Mouse (Mus musculus): ENCODE measurements around the gene Nacc2. TPM values are rescaled to one million over a fixed set of nuclear protein-coding genes. Genes with fewer than 3 reads are reported as not detected.

Gene Nacc2
- polyA plus RNA-seq, 1 experiment from 2014 or later: 15.0 TPM

DNA sequence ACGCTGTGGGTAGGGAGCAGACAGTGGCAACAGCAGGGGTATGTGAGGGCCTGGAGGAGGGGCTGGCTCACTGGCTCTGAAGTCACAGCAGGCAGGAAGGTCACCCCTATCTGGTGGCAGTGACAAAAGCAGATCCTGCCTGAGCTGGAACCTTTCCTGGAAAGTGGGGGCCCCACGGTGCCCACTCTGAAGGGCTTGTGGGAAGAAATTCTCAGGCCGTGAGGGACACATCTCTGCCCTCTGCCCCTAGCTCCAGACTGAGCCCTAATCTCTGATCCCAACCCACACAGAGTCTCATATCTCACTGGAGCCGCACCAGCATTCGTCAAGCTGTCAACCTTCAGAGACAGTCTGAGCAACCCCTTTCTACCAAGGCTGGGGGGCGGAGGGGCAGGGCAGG is 85.6 kb downstream of the Nacc2 start:
- H3K9ac ChIP-seq: no peak overlapping the region
- no peaks in the 10 kb centered on the region for H3K9me3 ChIP-seq (replicated peaks)
- H3K36me3 ChIP-seq: no peaks in the 10 kb centered on the region
- 0 out of 2 replicates have a peak, but pooled peaks cover 2% of the 10 kb centered on the region for H3K4me1 ChIP-seq
- no peak overlapping the region for H3K4me2 ChIP-seq (replicated peaks)
- WGBS: 59% methylated on average over 6 of the region's 6 CpGs
- H3K4me3 ChIP-seq: no peak overlapping the region
- no peak overlapping the region for H3K27ac ChIP-seq
- ATAC-seq (ENCODE audit: low FRiP score): no peak
- H3K27me3 ChIP-seq: peaks cover 2% of the 10 kb centered on the region; the same call in 1 of the 2 replicates

DNA sequence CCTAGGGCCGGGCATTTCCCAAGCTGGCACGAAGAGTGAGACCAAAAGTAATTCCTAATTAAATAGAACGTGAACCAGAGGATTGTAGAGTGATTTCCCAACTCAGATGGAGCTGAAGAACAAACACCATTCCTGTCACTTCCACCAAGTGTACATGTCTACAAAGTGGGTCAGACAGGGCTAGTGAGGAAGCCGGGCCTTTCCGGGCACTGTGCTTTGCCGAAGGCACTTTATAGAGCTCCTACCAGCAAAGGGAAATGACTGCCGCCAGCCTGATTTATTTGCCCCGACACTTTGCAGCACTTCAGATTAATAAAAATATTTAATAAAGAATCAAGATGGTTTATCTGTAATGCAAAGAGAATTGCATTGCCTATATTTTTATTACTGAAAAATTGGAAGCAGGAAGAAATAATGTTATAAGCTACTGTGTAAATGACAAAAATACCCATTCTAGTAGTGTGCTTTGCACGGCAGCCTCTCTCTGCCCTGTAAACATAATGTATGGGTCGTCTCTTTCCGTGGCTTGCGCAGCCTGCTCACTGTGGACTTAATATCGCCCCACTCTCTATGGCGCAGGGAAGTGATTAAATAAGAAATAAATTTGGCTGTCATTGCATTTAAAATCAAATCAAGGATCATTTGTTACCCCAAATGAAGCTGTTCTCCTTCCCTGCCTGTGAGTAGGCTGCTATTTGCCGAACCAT is 88.5 kb downstream of the Nacc2 start:
- Histone ChIP-seq H3K4me2 (replicated peaks) (no peak overlapping the region), H3K9me3 (replicated peaks) (no peaks in the 10 kb centered on the region), H3K4me1 (0 out of 2 replicates have a peak, but pooled peaks cover 2% of the 10 kb centered on the region), H3K9ac (no peak overlapping the region), H3K4me3 (no peak overlapping the region), H3K27me3 (peaks cover 2% of the 10 kb centered on the region; the same call in 1 of the 2 replicates), H3K27ac (no peak overlapping the region), H3K36me3 (no peaks in the 10 kb centered on the region)
- ATAC-seq (ENCODE audit: low FRiP score): no peak
- WGBS: 82% methylated on average over 15 of the region's 15 CpGs

DNA sequence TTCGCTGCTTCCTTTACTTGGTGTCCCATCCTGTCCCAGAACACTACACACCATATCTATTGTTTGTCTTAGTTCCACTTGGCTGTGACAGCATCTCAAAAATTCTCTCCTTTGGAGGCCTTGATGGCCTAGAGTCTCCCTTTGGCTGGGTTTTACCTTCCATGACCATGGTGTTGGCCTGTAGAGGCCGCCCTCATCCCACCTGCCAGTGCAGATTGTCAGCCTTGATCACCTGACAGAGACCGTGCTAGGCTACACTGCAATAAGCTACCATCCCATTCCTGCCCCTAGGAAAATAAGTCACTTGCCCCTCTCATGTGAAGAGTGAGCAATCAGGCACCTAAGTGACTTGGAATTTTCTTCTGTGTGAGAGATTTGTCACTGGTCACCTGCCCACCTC is 92.7 kb downstream of the Nacc2 start:
- 53% methylated on average over 3 of the region's 3 CpGs for WGBS
- H3K9me3 ChIP-seq (replicated peaks): no peaks in the 10 kb centered on the region

DNA sequence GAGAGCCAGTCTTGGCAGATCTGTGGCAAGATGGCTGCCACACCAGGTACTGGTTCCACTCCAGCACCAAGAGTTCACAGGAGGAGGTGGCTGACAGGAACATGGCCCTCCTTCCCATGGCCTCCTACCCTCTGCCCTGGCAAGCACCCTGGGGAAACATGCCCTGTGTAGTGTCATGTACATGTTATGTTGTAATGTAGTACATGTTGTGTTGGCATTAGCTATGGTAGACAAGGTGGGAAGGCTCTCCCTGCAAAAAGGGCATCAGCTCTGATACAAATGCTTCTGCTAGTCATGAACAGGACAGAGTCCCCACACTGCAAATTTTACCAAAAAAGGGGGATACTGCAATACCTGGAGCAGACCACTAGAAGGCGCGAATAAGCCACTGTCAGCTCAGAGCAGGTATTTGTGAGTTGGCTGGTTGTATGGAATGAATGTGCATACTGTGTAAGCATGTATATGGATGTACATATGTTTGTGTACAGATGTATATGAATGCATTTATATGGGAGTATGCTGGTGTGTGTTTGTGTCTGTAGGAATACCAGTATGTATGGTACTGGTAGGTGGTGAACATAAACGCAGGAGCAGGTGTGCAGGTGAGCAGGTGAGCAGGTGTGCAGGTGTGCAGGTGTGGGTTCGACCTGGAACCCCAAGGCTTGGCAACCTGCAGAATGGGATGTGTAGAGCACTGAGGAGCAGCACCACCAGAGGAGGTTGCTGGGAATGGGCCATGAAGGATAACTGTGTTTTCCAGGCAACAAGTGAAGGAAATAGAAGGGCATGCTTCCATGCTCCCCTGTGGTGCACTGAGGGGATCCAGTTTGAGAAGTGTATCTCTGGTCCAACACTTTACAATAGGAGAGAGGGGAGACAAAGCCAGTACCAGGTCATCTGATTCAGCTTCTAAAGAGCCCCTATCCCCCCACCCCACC is 98.6 kb downstream of the Nacc2 start:
- H3K9ac ChIP-seq: no peak overlapping the region
- H3K27ac ChIP-seq: no peak overlapping the region
- peaks cover 13% of the 10 kb centered on the region for H3K4me1 ChIP-seq
- H3K9me3 ChIP-seq (replicated peaks): no peaks in the 10 kb centered on the region
- H3K4me2 ChIP-seq (replicated peaks): no peak overlapping the region
- H3K27me3 ChIP-seq: peaks cover 5% of the 10 kb centered on the region; the same call in 1 of the 2 replicates
- 34% methylated on average over 4 of the region's 4 CpGs for WGBS
- H3K4me3 ChIP-seq: no peak overlapping the region
- no peak for ATAC-seq (ENCODE audit: low FRiP score)
- no peaks in the 10 kb centered on the region for H3K36me3 ChIP-seq

More for the DNA sequence above, 92.7 kb downstream of the Nacc2 start:
- no peak for ATAC-seq (ENCODE audit: low FRiP score)
- no peaks in the 10 kb centered on the region for H3K36me3 ChIP-seq
- no peak overlapping the region for H3K9ac ChIP-seq
- H3K4me1 ChIP-seq: no peaks in the 10 kb centered on the region
- H3K27ac ChIP-seq: no peak overlapping the region
- H3K27me3 ChIP-seq: peaks cover 7% of the 10 kb centered on the region; the same call in 1 of the 2 replicates
- no peak overlapping the region for H3K4me2 ChIP-seq (replicated peaks)
- no peak overlapping the region for H3K4me3 ChIP-seq

DNA sequence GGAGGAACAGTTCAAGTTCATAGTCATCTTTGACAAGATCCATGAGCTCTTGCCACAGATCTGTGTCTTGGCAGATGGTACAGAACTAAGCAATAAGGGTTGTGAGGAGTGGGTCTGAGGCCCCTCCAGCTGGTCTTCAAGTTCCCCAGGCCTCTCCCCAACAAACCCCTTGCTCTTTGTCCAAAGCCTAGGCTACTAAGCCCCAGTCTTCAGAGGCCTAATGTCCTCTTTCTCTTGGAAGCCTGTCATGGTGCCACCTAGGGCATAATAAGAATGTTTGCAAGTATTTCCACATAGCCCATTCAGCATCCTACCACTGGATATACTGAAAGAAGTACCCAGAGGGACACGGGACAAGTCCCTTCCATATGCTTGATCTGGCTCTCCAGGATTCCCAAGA is 100.4 kb downstream of the Nacc2 start:
- H3K4me2 ChIP-seq (replicated peaks): no peak overlapping the region
- WGBS: 72% methylated on average over 1 of the region's 1 CpGs
- H3K27ac ChIP-seq: no peak overlapping the region
- no peak overlapping the region for H3K9ac ChIP-seq
- H3K4me1 ChIP-seq: peaks cover 14% of the 10 kb centered on the region
- H3K4me3 ChIP-seq: no peak overlapping the region
- H3K36me3 ChIP-seq: no peaks in the 10 kb centered on the region
- no peaks in the 10 kb centered on the region for H3K9me3 ChIP-seq (replicated peaks)
- peaks cover 5% of the 10 kb centered on the region; the same call in 1 of the 2 replicates for H3K27me3 ChIP-seq
- no peak for ATAC-seq (ENCODE audit: low FRiP score)

DNA sequence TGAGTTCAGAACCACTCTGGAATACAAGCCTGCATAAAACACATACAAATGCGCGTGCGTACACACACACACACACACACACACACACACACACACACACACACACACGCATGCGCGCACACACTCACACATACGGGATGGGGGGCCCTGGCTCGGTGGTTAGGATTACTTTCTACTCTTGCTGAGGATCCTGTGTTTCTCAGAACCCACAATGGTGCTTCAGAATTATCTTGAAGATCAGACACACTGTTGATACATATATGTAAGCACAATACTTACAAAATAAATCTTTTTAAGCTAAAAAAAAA is 100.8 kb downstream of the Nacc2 start:
- peaks cover 4% of the 10 kb centered on the region; the same call in 1 of the 2 replicates for H3K27me3 ChIP-seq
- H3K27ac ChIP-seq: no peak overlapping the region
- H3K4me3 ChIP-seq: no peak overlapping the region
- H3K9ac ChIP-seq: no peak overlapping the region
- peaks cover 16% of the 10 kb centered on the region for H3K4me1 ChIP-seq
- peak overlapping the region; percentile 73; the same call in 1 of the 2 replicates for H3K4me2 ChIP-seq (replicated peaks)
- H3K9me3 ChIP-seq (replicated peaks): no peaks in the 10 kb centered on the region
- 88% methylated on average over 8 of the region's 8 CpGs for WGBS
- ATAC-seq (ENCODE audit: low FRiP score): no peak
- H3K36me3 ChIP-seq: no peaks in the 10 kb centered on the region

DNA sequence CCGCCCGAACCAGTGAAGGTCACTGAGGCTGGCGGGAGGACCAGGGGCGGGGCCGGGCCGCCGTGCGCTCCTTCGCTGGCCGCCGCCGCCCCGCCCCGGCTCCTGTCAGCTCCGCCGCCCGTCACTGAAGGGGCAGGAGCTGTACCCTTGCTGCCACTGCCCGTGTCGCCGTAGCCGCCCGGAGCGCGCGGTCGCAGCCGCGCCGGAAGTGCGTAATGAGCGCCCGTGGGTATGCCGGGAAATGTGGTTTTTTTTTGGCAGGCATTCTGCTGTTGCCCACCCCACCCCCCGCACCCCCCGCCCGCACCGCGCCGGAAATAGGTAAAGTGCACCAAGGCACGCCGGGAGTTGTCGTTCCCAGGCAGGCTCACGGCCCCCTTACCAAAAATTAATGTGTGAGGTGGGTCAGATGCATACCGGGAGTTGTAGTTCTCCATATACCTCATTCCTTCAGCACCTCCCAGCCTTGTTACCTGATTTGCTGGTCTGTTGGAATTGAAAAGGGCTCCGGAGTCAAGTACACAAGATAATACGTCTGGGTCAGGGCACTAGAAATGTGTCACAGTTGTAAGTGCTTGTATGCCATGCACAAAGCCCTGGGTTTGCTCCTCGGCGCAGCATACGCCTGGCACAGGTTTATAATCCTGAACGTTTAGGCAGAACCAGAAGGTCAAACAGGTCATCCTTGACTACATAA is 101.3 kb downstream of the Nacc2 start, which contains the start of gene Ubac1:
Ubac1 (minus strand) TSS at position 187 of the 697 bp plus-strand sequence.
- Histone ChIP-seq H3K9ac (peak within 1 kb of the TSS; percentile 89), H3K36me3 (no peaks in the 10 kb centered on the region), H3K27me3 (no peaks in the 10 kb centered on the region), H3K4me1 (peaks cover 16% of the 10 kb centered on the region), H3K4me2 (replicated peaks) (peak within 1 kb of the TSS; percentile 73), H3K27ac (peak within 1 kb of the TSS; percentile 86), H3K9me3 (replicated peaks) (no peaks in the 10 kb centered on the region), H3K4me3 (peak within 1 kb of the TSS; percentile 92)
- 8% methylated on average over 44 of the region's 50 CpGs for WGBS
- ATAC-seq (ENCODE audit: low FRiP score): peak; percentile 93

DNA sequence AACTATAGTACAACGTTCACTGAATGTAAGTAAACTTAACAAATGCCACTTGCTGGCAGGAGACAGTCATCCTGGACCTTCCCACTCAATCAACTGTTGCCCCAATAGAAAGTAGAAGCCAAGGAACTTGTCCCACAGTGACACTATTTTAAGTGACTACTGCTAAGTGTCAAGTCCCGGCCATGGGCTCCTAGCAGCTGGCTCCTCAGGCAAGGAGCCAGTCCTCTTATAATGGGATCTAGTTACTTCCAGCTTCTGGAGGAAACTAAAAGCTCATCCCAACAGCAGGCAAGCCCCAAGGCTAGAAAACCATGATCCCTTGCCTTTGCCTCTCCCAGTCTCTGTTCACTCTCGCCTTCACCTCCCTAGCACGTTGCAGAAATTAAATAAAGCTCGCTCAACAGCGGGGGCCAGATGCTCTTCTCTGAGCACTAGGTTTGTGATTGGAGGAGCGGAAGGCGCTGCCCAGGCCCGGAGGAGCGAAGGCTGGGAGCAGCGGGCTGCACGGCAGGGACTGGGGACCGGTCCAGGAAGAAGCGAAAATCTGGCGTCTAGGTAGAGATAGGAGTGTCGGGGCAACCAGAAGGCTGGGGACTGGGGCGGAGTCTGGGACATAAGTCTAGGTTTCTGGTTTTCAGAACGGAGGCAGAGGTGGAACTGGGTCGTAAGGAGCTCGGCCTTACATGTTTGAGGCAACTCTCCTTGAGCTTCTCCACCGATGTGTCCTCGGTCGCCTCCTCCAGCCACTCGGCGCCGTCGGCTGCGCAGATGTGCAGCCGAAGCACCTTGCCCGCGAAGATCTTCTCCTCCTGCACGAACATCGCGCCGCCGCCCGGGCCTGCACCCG is 102.1 kb downstream of the Nacc2 start:
- H3K36me3 ChIP-seq: peaks cover 3% of the 10 kb centered on the region

DNA sequence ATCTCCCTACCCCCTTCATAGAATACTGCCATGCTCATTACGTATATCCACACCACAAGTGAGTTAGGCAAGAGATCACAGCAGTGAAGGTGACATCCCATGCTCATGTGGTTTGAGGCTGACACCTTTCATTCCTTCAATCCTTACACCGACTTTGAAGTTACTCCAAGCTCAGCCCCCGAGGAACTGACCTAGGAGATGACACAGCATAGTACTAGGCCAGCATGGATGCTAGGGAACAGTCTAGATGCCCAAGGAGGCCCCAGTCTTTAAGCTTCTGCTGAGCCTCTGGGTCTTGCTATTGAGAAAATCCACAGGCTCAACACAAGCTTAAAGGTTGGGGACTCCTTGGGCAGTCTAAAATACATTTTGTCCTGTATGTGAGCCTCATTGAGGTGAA is 103.1 kb downstream of the Nacc2 start:
- 0 out of 2 replicates have a peak overlapping the region, but pooled peaks have one; percentile 89 for H3K9ac ChIP-seq
- peaks cover 16% of the 10 kb centered on the region for H3K4me1 ChIP-seq
- H3K27me3 ChIP-seq: no peaks in the 10 kb centered on the region
- 88% methylated on average over 3 of the region's 3 CpGs for WGBS
- no peak for ATAC-seq (ENCODE audit: low FRiP score)
- peaks cover 13% of the 10 kb centered on the region for H3K36me3 ChIP-seq
- H3K4me3 ChIP-seq: no peak overlapping the region
- H3K4me2 ChIP-seq (replicated peaks): peak overlapping the region; percentile 73
- H3K9me3 ChIP-seq (replicated peaks): no peaks in the 10 kb centered on the region
- H3K27ac ChIP-seq: no peak overlapping the region

More for the DNA sequence above, 102.1 kb downstream of the Nacc2 start:
- Histone ChIP-seq H3K9me3 (replicated peaks) (no peaks in the 10 kb centered on the region), H3K4me2 (replicated peaks) (peak overlapping the region; percentile 73), H3K4me1 (peaks cover 16% of the 10 kb centered on the region), H3K27ac (peak overlapping the region; percentile 86), H3K9ac (peak overlapping the region; percentile 89), H3K4me3 (peak overlapping the region; percentile 92), H3K27me3 (no peaks in the 10 kb centered on the region)
- 3% methylated on average over 38 of the region's 38 CpGs for WGBS
- ATAC-seq (ENCODE audit: low FRiP score): peak; percentile 24

DNA sequence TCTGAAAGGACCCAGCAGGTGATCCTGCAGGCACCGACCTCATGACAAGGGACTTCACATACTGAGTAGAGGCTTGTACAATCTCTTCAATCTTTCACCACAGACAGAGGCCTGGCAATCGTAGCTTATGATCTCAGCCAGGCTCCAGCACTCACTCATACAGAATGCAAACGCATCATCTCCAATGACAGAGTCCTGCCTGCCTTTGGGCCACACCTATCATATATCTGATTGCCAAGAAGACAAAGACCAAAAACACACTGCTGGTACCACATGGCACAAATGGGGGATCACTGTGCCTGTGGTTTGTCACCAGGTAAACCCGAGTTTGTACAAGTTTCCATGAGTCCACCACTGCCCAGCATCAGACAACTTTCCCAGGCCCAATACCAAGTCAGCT is 105.7 kb downstream of the Nacc2 start:
- no peak for ATAC-seq (ENCODE audit: low FRiP score)
- 78% methylated on average over 4 of the region's 4 CpGs for WGBS
- Histone ChIP-seq H3K9ac (no peak overlapping the region; the same call in 1 of the 2 replicates), H3K9me3 (replicated peaks) (no peaks in the 10 kb centered on the region), H3K27ac (no peak overlapping the region), H3K4me3 (no peak overlapping the region), H3K27me3 (no peaks in the 10 kb centered on the region), H3K4me1 (peaks cover 16% of the 10 kb centered on the region), H3K36me3 (peaks cover 35% of the 10 kb centered on the region), H3K4me2 (replicated peaks) (no peak overlapping the region)

DNA sequence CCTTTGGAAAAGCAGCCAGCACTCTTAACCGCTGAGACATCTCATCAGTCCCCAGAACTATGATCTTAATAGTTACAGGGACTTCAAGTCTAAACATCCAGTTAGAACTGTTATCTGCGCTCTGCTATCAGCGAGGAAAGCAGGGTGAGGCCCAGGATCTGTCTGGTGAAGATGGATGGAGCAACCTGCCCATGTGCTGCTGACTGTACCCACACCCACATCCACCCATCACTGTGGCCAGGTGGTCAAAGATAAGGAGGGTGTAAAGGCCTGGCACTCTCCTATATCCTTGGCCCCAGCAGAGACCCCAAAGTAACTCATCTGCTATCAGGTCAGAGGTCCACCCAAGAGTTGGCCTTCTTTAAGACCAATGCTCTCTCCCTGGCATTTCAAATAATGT is 109.3 kb downstream of the Nacc2 start:
- Histone ChIP-seq H3K4me3 (no peak overlapping the region), H3K4me2 (replicated peaks) (no peak overlapping the region), H3K36me3 (peaks cover 70% of the 10 kb centered on the region), H3K27ac (no peak overlapping the region), H3K9me3 (replicated peaks) (no peaks in the 10 kb centered on the region), H3K27me3 (no peaks in the 10 kb centered on the region), H3K9ac (no peak overlapping the region), H3K4me1 (peaks cover 2% of the 10 kb centered on the region; the same call in 1 of the 2 replicates)
- no peak for ATAC-seq (ENCODE audit: low FRiP score)
- 89% methylated on average over 3 of the region's 3 CpGs for WGBS
